Mouse (Mus musculus) heart, adult 2 months (tissue): Measurements from ENCODE around the gene Gm4871.

ENCODE experiments used
- CTCF ChIP-seq: fragments of 200-600 bp; IDR thresholded peaks from 2 replicates; pipeline ENCODE4 v1.8.1; 2022; ENCODE audit warnings: antibody characterized with exemption, mild to moderate bottlenecking, moderate library complexity
- EP300 ChIP-seq: fragments of 200-500 bp; IDR thresholded peaks from 2 replicates; pipeline ENCODE4 v1.6.1; 2011; ENCODE audit warnings: low read depth, low read length, control low read depth; ENCODE audit not compliant: insufficient read depth

GRCm38 (mm10) chr5:145058722-145059121 is 26.2 kb upstream of the Gm4871 start:
- TF ChIP-seq CTCF (0 out of 2 replicates have a peak, but pooled peaks have one; percentile 7), EP300 (no peak)
